Mouse (Mus musculus): ENCODE results near the gene Blvra.
"Not testable (repeated sequence)": the region's sequence is repeated elsewhere in the genome, so short reads cannot be mapped to it uniquely, and the experiment has no call there.

The Blvra gene

DNA sequence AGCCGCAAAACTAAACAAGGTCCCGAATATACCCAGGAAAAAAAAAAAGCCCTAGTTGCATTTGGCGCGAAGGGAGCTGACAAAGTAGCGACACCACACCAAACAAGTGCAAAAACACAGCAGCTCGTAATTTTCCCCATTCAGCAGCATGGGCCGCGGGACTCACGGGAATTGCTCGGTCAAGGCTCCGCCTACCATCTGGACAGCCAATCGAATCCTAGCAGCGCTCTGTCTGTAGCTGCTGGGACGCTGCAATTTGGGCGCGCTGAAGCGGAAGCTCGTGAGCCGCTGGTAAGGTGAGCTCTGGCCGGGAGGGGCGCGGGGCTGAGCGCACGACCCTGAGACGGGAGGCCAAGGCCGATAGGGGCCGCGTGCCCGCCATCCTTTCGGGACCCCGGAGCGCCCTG lies at the start of gene Blvra:
Blvra (plus strand) TSS at position 231 of the 407 bp plus-strand sequence.
- DNase-seq = peak; percentile 87

DNA sequence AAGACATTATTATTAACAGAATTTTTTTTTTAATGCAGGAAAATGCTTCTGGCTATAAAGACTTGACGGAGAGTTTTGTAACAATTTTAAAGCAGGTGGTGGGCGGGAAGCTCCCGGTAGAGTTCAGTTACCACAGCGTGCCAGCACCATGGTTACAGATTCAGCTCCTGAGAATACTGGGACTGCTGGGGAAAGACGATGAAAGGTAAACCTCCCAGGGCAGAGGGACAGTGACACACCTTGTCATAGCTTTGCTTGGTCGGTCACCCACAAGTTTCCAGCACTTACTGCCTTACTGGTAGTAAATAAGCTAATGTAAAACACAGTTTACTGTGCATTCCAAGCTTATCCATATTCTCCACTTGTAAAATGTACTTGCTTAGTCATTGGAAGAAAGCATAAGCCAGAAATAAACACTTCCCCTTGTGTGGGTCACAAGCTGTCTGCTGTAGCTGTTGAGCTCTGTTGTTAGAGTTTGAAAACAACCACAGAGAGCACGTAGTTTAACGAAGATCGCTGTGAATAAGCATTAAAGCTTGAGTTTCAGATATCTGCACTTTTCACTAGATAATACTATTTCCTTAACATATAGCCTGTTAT lies 35.4 kb upstream of the Blvra start:
- DNase-seq = no peak

DNA sequence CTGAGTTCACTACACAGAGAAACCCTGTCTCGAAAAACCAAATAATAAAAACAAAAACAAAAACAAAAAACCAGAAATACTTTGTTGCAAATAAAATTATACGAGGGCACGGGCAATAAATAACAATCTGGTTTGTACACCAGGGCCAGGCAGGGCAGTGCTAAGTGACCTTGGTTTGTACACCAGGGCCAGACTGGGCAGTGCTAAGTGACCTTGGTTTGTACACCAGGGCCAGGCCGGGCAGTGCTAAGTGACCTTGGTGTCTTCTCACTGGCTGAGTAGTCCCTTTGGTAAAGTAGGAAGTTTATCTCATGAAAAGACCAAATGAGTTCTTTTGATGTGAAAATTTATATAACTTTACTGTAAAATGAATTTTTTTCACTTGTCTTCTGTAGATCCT lies 33.2 kb upstream of the Blvra start:
- no peak for DNase-seq

DNA sequence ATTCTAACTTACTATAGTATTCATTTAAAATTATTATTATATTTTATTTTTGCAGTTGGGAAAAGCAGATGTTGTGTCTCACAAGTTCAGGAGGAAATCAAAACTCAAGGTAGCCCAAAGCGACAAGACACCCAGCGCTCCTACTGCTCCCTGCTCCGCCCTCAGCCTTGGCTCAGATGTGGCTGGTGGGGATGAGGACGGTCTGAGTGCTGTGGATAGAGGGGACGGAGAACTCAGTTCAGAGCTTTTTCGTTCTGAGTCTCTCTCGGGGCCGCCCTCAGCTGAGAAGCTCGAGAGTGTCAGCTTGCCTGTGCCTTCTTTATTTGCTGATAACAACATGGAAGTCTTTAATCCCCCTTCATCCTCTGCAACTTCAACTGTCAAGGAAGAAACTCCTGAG lies 9.0 kb upstream of the Blvra start:
- no peak for DNase-seq

DNA sequence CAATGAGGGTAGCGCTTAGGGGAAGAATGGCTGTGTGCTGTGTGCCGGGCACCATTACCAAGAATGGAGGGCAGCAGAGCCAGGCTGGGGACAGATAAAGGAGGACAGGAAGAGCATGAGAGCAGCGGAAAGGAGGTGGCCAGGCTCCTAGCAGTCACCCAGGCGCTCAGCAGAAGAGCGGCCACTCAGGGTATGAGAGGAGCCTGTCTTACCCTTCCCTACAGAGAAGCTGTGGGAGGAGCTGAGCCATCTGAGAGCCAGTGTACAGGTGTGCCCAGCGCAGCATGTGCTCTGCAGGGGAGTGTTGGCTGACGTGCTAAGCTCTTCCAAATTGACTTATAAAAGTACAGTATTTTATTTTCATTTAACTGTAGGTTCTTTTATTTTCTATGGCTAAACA lies 1.7 kb upstream of the Blvra start:
- no peak for DNase-seq

- DNase-seq = no peak
Measured at GRCm38 (mm10) chr2:127069781-127070434, 557 bp upstream of the Blvra start.

- no peak for DNase-seq
Measured at GRCm38 (mm10) chr2:127070879-127071278, 414 bp downstream of the Blvra start.

GRCm38 (mm10) chr2:127074116-127074515 lies 3.7 kb downstream of the Blvra start:
- DNase-seq = no peak

GRCm38 (mm10) chr2:127077611-127078010 lies 7.1 kb downstream of the Blvra start:
- no peak for DNase-seq

DNA sequence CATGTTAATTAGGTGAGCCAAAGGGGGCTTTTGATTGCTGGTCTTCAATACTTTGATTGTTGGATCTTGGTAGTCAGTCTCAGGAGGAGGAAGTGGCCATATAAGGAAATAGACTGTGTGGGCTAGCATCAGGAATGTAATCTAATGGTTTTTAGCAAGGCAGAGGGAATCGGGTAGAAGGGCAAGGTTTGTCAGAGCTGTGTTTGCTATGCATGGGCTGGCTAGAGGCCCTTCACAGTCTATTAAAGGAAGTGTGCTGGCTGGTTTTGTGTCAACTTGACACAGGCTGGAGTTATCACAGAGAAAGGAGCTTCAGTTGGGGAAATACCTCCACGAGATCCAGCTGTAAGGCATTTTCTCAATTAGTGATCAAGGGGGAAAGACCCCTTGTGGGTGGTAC lies 8.6 kb downstream of the Blvra start:
- DNase-seq = not testable (repeated sequence)

GRCm38 (mm10) chr2:127079881-127080590 lies 9.6 kb downstream of the Blvra start:
- DNase-seq = no peak

DNA sequence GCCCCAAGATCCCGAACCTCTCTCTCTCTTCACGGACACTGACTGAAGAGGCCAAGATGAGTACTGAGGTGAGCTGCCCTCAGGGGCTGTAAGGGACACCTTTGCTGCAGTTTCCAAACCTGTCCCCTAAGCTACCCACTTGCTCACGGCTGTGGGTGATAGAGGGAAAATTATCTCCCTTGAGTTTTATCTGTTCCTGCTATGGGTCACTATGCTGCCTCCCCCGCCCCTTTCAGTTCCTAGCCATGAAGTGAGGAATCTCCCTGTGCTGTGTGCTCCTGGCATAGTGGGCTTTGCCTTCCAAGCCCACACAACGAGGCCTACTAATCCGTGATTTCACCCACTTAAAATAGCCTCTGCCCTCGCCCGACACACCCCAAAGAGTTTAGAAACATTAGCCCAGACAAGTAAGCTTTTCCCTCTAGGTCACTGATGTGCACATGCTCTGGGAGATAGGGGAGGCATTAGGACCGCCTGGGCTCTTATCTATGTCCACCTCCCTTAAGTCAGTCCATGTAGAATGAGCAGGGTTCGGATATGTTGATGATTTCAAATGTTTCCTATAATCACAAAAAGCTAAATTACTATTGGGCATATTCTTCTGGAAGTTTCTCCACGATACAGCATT lies 10.2 kb downstream of the Blvra start:
- no peak for DNase-seq

DNA sequence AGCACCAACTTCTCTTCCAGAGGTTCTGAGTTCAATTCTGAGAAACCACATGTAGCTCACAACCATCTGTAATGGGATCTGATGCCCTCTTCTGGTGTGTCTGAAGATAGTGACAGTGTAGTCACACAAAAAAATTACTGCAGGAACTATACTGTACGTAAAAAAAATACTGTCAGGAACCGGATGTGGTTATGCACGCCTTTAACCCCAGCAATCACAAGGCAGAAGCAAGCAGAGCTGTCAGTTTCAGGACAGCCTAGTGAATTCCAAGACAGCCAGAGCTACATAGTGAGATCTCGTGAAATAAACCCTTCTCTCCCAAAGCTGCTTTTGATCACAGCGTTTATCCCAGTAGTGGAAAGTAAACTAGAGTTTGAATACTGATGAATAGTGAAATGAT lies 15.8 kb downstream of the Blvra start:
- no peak for DNase-seq

GRCm38 (mm10) chr2:127090151-127090550 lies 19.7 kb downstream of the Blvra start:
- not testable (repeated sequence) for DNase-seq

DNA sequence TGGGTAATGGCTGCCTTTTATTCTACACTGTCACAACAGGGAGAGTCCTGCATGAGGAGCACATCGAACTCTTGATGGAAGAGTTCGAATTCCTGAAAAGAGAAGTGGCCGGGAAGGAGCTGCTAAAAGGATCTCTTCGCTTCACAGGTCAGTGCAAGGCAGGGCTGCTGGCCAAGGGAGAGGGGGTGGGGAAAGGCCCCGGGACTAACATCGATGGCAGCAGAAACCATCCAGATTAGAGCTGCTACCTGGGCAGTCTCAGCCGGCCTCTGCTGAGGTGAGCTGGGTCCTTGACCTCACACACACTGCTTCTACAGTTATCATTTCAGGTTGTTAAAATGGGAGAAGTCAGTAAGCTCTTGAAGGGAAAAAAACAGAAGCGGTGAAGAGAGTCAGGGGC lies 21.5 kb downstream of the Blvra start:
- no peak for DNase-seq

GRCm38 (mm10) chr2:127108986-127109385 lies 38.5 kb downstream of the Blvra start:
- DNase-seq = no peak

DNA sequence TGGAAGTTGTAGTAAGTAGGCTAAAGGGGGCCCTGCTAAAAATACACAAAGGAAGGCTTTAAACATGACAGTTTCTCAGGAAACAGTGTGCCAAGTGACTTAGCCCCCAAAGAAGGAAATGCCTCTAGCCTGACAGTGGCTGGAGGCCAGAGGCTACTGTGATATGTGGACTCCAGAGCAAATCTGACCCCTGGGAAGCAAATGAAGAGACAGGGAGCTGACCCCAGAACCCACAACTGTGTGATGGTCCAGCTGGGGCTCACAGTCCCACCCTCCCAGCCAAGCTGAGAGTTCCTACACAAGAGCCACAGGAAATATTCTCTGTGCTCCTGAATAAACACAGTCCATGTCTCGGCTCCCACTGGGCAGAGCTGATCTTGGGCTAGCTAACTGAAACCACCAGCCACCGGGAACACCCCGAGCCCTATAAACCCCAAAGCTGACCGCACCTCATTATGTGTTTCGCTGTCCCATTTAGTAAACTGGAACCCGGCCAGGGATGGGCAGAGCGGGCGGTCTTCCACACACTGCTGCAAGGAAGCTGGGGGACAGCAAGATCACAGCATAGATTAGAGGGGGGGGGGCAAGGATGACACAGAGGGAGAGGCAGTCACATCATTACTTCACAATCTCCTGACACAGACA lies 51.2 kb downstream of the Blvra start:
- DNase-seq = no peak

- no peak for DNase-seq
Measured at GRCm38 (mm10) chr2:127128926-127129325, 58.5 kb downstream of the Blvra start.

DNA sequence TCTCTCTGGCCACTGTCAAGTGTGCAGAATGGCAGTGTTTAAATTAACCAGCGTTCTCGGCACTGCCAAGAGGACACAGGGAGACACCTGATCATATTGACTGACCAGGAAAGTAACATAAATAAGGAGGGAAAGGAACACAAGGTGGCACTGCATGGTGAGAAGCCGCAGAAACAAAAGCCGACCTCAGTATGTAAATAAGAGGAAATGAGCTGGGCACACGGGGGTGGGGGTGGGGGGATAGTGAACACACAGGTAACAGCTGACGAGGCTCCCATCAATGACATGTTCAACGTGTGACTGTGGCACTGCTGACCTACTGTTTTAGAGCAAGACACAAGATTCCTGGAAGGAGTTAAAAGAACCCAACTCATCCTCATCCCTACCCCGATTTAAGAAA lies 60.9 kb downstream of the Blvra start:
- no peak for DNase-seq

- peak; percentile 86 for DNase-seq
Measured at GRCm38 (mm10) chr2:127133621-127134461, 63.4 kb downstream of the Blvra start, which contains the start of gene Ncaph. Ncaph (minus strand) TSS chr2:127133954.

DNA sequence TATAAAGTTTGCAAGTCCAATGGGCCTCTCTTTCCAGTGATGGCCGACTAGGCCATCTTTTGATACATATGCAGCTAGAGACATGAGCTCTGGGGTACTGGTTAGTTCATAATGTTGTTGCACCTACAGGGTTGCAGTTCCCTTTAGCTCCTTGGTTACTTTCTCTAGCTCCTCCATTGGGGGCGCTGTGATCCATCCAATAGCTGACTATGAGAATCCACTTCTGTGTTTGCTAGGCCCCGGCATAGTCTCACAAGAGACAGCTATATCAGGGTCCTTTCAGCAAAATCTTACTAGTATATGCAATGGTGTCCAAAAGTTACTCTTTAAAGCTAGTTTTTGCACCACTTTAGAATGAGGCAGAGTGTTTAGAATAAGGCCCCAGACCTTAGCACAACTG lies 64.8 kb downstream of the Blvra start:
- not testable (repeated sequence) for DNase-seq

DNA sequence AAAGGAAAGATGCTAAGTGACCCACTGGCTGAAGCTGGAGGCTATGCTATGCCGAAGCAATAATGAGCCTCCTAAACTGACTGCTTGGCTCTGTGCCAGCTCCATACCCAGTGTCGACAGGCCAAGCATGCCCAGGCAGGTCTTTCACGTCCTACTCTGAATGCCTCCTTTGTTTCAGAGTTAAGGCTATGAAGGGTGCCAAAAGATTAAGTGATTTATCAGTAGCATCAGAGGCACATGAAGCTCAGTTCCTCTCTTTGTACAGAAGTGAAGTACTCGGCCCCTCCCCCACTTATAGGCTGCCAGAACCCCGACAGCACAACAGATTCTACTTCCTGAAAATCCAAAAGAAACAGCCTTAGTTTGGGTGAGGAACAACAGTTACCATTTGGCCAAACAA lies 66.5 kb downstream of the Blvra start:
- DNase-seq = no peak

Data from cerebellum, adult 9-11 months (tissue).